Mouse (Mus musculus) cerebellum, adult 8-10 months (tissue): ENCODE measurements around the gene 3110001I22Rik.

Experiments
- DNase-seq: peaks from one replicate; pipeline ENCODE4 v3.0.0; 2022

Gene 3110001I22Rik

DNA sequence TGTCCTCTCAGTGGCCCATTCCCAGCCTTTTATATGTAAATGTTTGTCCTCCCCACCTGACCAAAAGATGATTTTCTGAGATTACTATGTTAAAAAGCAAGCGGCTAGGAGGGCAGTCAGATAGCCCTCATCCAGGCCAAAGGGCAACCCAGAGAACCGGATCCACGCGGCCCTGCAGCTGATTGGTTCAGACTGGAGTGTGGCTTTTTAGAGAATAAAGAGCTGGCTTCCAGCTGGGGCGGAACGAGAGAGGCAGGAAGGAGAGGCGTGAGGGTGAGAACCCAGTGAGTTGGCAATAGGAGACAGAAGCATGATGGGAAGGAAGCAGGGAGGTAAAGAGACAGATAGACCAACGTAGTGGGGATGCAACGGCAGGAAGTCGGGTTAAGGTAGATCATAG, 51.2 kb downstream of the 3110001I22Rik start:
- no peak for DNase-seq

DNA sequence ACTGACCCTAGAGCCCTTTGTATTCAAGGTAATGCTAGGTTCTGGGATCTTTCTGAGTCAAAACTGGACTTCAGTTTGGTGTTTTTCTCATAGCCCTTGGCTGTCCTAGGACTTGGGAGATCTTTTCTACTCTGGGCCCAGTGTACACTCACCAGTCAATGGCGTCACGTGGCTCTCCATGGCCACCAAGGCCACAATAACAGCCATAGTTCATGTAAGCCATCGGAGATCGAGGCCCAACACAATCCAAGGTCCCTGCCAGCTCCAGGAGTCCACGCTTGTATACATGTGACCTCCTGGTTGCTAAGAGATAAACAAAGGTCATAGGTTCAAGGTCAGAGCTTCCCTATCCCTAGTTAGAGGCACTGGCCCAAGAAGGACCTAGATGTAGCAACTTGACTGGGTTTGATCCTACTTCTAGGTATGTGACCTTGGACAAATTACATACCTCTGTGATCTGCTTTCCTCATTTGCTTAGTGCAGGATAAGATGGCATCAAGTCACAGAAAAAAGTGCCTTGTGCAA, 56.1 kb downstream of the 3110001I22Rik start:
- no peak for DNase-seq
